Mouse (Mus musculus) ES-E14 (cell line): Measurements from ENCODE around the gene Atpaf2. TPM values are rescaled to one million over a fixed set of nuclear protein-coding genes. Genes with fewer than 3 reads are reported as not detected.

Experiments
- DNase-seq: peaks from one replicate; pipeline ENCODE4 v3.0.0-alpha.2; 2013; ENCODE audit warnings: low read depth, low spot score
- H3K27ac ChIP-seq: 2 replicates; pipeline ENCODE4 v1.5.1; 2012; ENCODE audit warnings: low read depth, mild to moderate bottlenecking, low read length, moderate library complexity, mixed read lengths; ENCODE audit not compliant: poor library complexity, insufficient read depth, severe bottlenecking
- H3K36me3 ChIP-seq: 2 replicates; pipeline ENCODE4 v1.6.1; 2012; ENCODE audit warnings: mild to moderate bottlenecking, low read length, moderate library complexity, mixed read lengths; ENCODE audit not compliant: control insufficient read depth, poor library complexity, insufficient read depth, severe bottlenecking
- H3K4me1 ChIP-seq, 2 experiments: fragments of 150-350 bp in 1 of 2; sonication (generic) in 1 of 2; 2 replicates each; pipeline ENCODE4 v1.6.1; 2012; ENCODE audit warnings: low read length in 2 of 2, mild to moderate bottlenecking in 1 of 2, mixed read lengths in 1 of 2; ENCODE audit not compliant: control insufficient read depth in 2 of 2, insufficient read depth in 2 of 2, poor library complexity in 1 of 2
- H3K4me3 ChIP-seq, 2 experiments: fragments of 150-350 bp in 1 of 2; sonication (generic) in 1 of 2; 2 replicates each; pipeline ENCODE4 v1.5.1; 2012; ENCODE audit warnings: low read length in 2 of 2, low read depth in 1 of 2, mild to moderate bottlenecking in 1 of 2, mixed read lengths in 1 of 2; ENCODE audit not compliant: insufficient read depth in 1 of 2, poor library complexity in 1 of 2, severe bottlenecking in 1 of 2
- H3K9ac ChIP-seq: 2 replicates; pipeline ENCODE4 v1.6.1; 2012; ENCODE audit warnings: low read depth, mild to moderate bottlenecking, low read length, mixed read lengths; ENCODE audit not compliant: poor library complexity, insufficient read depth, severe bottlenecking
- H3K9me3 ChIP-seq: fragments of 150-350 bp; sonication (generic); 2 replicates; pipeline ENCODE4 v1.6.1; 2012; ENCODE audit warnings: low read depth, mild to moderate bottlenecking, low read length; ENCODE audit not compliant: control insufficient read depth, insufficient read depth
- CHD2 ChIP-seq: IDR thresholded peaks from 2 replicates; pipeline ENCODE4 v1.6.1; 2014; ENCODE audit warnings: mild to moderate bottlenecking, low read depth, low read length, inconsistent platforms
- HCFC1 ChIP-seq: IDR thresholded peaks from 2 replicates; pipeline ENCODE4 v1.6.1; 2012; ENCODE audit warnings: low read length, inconsistent platforms, borderline replicate concordance; ENCODE audit not compliant: insufficient read depth
- MAFK ChIP-seq: IDR thresholded peaks from 2 replicates; pipeline ENCODE4 v1.6.1; 2014; ENCODE audit warnings: mild to moderate bottlenecking, low read depth, low read length, inconsistent platforms; ENCODE audit not compliant: insufficient read depth
- ZC3H11A ChIP-seq: IDR thresholded peaks from 2 replicates; pipeline ENCODE4 v1.6.1; 2012; ENCODE audit warnings: low read depth, mild to moderate bottlenecking, inconsistent platforms, low read length, borderline replicate concordance
- ZNF384 ChIP-seq: IDR thresholded peaks from 2 replicates; pipeline ENCODE4 v1.6.1; 2012; ENCODE audit warnings: low read depth, low read length, inconsistent platforms
- in situ Hi-C, 2 experiments: fragments of 600-800 bp; cut with MboI; formaldehyde crosslinking; loops; one replicate each; pipeline ENCODE4 v1.15.1; 2025; ENCODE audit warnings: low sequenced_read_pairs in 2 of 2, inconsistent platforms in 1 of 2; ENCODE audit not compliant: unreplicated experiment in 2 of 2
- total RNA-seq: library from RNA; depleted of rRNA; stranded (reverse); fragments of 300-350 nt; gene quantifications from 2 replicates; pipeline ENCODE4 v1.2.3, GENCODE M21; 2012

Atpaf2 gene
- total RNA-seq, 1 experiment = 34.3 TPM

- Histone ChIP-seq H3K4me3 (no peak overlapping the region), H3K9ac (no peak overlapping the region), H3K36me3 (peaks cover 8% of the 10 kb centered on the region; the same call in 1 of the 2 replicates), H3K9me3 (no peaks in the 10 kb centered on the region), H3K4me1 (peaks cover 12 to 17% of the 10 kb centered on the region in 2 experiments), H3K27ac (no peak overlapping the region)
- DNase-seq = no peak
- in situ Hi-C loops = no loop called here
- no peak for TF ChIP-seq HCFC1
- no peak for TF ChIP-seq MAFK
- no peak for TF ChIP-seq ZNF384
- no peak for TF ChIP-seq CHD2
- TF ChIP-seq ZC3H11A = no peak
Measured at GRCm38 (mm10) chr11:60436618-60437017, 18.4 kb upstream of the Atpaf2 start.

- no peak overlapping the region for H3K9ac ChIP-seq
- TF ChIP-seq CHD2 (no peak), MAFK (no peak), HCFC1 (no peak), ZNF384 (no peak), ZC3H11A (no peak)
- no peak overlapping the region for H3K4me3 ChIP-seq
- no peak for DNase-seq
- no peak overlapping the region for H3K27ac ChIP-seq
- no peaks in the 10 kb centered on the region for H3K9me3 ChIP-seq
- peaks cover 9 to 10% of the 10 kb centered on the region in 2 experiments for H3K4me1 ChIP-seq
- in situ Hi-C loops = no loop called here
- H3K36me3 ChIP-seq = peaks cover 11% of the 10 kb centered on the region; the same call in 1 of the 2 replicates
Measured at GRCm38 (mm10) chr11:60435133-60435532, 16.9 kb upstream of the Atpaf2 start.

DNA sequence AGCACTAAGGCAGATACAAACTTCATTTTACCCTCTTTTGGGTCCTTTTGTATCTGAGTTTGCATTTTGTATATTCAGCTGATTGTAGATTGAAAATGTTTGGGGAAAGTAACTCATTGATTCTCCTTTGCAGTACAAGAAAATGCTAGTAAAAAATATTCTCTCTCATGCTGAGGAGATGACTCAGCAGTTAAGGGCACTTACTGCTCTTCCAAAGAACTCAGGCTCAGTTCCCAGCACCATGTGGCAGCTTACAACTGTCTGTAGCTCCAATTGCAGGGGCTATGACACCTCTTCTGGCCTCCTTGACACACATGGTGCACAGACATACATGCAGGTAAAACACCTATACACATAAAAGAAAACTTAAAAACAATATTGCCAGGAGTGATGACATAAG is 15.2 kb upstream of the Atpaf2 start:
- TF ChIP-seq CHD2 (no peak), MAFK (peak; percentile 67)
- H3K27ac ChIP-seq = no peak overlapping the region
- DNase-seq = no peak
- no peaks in the 10 kb centered on the region for H3K9me3 ChIP-seq
- no peak overlapping the region for H3K9ac ChIP-seq
- H3K36me3 ChIP-seq = peaks cover 11% of the 10 kb centered on the region; the same call in 1 of the 2 replicates
- H3K4me3 ChIP-seq = no peak overlapping the region
- peaks cover 1 to 8% of the 10 kb centered on the region in 2 experiments; a peak in 3 of 4 replicates for H3K4me1 ChIP-seq
- in situ Hi-C loops = no loop called here

DNA sequence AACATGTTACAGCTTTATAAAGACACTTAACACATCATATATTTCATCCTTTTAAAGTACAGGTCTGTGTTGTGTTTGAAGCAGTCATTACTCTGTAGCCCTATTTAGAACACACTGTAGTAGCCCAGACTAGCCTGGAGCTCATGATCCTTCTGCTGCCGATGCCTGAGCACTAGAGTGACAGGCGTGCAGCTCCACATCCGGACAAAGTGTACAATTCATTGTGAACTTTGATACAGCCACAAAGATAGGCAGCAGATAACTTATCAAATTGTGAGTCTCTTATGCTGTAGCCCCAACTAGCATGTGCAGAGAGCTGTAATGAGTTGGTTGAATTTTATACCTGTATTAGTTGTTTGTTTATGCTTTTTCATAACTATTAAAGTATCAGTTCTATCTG is 9.4 kb upstream of the Atpaf2 start:
- Histone ChIP-seq H3K36me3 (peaks cover 2% of the 10 kb centered on the region), H3K27ac (no peak overlapping the region), H3K9me3 (no peaks in the 10 kb centered on the region), H3K4me3 (no peak overlapping the region), H3K4me1 (peaks cover 0 to 4% of the 10 kb centered on the region in 2 experiments; a peak in 1 of 4 replicates), H3K9ac (no peak overlapping the region)
- in situ Hi-C loops = no loop called here
- no peak for DNase-seq
- TF ChIP-seq MAFK = no peak
- TF ChIP-seq ZC3H11A = no peak

- no peak for DNase-seq
- Histone ChIP-seq H3K9ac (no peak overlapping the region), H3K4me1 (peaks cover 0 to 5% of the 10 kb centered on the region in 2 experiments; a peak in 3 of 4 replicates), H3K9me3 (no peaks in the 10 kb centered on the region), H3K36me3 (peaks cover 2% of the 10 kb centered on the region), H3K27ac (no peak overlapping the region), H3K4me3 (no peak overlapping the region)
- no peak for TF ChIP-seq MAFK
- TF ChIP-seq CHD2 = no peak
- no peak for TF ChIP-seq HCFC1
- no peak for TF ChIP-seq ZC3H11A
- no peak for TF ChIP-seq ZNF384
- in situ Hi-C loops = no loop called here
Measured at GRCm38 (mm10) chr11:60426417-60426816, 8.2 kb upstream of the Atpaf2 start.
